Mouse (Mus musculus) spleen, postnatal 10 days (tissue): ENCODE data around the gene Samd10.

ENCODE experiments used
- DNase-seq, 2 experiments: peaks; one replicate each; pipeline ENCODE4 v3.0.0; 2021 to 2022; ENCODE audit warnings: low spot score in 2 of 2

Gene Samd10

DNA sequence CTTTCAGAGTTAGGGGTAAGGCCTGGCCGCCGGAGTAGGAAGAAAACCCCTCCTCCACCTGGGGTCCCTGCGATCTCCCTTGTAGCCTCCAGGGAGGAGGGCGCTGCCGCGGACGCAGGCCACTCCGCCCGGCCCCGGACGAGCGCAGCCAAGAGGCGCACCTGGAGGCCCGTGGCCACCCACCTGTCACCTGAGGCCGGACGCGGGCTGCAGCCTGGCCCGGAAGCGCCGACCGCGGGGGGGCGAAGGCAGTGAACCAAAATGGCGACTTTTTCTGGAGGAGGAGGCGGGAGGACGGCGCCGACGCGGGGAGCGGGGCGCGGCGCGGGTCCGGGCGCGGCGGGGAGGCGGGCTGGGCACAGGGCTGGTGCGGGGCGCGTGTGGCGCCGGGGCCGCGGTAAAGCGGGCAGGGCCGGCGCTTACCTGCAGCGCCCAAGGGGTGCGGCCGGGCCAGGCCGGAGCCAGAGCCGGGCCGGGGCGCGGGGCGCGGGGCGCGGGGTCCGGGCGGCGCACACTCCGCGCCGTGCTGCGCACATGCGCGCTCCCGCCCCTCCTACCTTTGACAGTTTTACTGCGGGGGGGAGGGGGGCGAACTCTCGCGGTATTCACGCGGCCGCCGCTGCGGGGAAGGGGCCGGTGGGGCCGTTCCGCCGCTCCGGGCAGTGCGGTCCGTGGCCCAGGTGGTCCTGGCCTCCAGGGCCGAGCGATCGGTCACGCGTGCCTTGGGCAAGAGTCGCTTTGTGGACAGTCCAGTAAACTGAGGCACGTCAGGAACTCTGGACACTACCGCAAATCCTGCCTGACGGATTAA lies 6.6 kb downstream of the Samd10 start, which contains the start of gene Zfp512b:
Gene Zfp512b (minus strand): TSS at position 573 of the 811 bp plus-strand sequence.
- DNase-seq: peak; percentile 53 to 69

- peak; percentile 18 to 54 for DNase-seq
Measured at GRCm38 (mm10) chr2:181591528-181592085, 7.4 kb downstream of the Samd10 start, which contains the start of gene Prpf6. TSS of gene Prpf6 (plus strand) at chr2:181591868.

DNA sequence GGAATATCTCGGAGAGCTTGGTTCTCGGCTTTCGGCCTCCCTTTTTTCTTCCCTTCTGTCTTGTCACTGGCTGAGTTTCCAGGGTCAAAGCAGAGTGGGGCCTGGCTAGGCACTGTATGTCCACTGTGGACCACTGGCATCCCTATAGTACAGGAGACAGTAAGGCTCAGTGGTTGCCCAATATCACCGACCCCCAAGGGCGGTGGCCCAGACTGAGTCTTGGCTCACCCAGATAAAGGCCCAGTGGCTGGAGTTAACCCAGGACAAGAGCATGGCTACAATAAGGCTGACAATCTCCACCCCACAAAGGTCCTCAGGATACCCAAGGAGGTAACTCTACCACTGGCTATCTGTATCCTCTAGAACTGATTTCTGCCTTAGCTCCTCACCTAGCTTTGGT lies 8.5 kb downstream of the Samd10 start:
- DNase-seq: no peak

- DNase-seq: peak in 1 of 2 experiments; percentile 4
Measured at GRCm38 (mm10) chr2:181589732-181590105, 9.3 kb downstream of the Samd10 start.

DNA sequence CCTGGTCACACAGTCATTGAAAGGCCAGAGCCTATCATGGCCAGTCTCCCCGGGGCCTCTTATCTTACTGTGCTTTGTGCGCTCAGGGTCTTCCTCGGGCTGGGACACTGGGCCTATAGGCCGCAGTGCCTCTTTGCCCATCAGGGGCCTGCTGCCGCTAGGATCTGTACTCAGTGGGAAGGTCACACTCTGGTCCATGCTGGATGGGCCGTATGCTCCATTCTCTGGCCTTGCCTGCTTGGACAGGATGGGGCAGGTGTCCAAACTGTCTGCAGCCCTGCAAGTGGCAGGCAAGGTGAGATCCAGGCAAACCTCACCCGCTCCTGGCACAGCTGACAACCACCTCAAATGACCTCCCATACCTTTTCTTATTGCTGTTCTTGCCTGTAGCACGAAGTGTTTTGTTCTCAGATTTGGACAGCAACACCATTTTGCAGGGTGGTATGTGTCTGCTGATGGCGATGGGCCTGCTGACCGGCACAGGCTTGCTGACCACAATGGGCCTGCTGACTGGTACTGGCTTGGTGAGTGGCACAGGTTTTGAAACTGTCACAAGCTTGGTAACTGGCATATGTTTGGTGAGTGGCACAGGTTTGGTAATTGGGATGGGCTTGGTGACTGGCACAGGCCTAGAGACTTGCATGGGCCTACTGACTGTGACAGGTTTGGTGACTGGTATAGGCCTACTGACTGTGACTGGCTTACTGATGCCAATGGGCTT lies 9.8 kb downstream of the Samd10 start:
- peak in 1 of 2 experiments; percentile 4 for DNase-seq

DNA sequence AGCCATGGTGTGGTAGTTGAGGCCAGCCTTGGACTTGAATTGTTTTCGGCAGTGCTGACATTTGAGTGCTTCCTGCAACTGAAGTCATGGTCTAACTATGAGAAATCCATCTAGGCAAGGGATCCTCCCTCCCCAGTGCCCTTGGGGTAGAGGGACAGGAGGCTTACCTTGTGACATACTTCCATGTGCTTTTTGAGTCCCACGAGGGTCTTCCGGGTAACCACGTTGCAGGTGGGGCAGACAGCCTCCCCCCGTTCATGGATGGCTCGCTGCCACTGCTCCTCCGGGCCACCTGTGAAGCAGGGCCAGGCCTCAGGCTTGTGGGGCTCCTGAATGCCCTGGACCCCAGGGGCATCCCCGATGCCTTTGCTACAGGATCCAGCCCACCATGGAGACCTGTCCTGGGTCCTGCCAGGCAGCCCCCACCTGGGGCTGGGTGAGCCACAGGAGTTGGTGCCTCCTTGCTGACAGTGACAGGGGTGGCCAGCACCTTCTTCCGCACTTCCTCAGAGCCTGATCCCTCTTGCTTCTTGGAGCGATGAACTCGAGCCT lies 10.7 kb downstream of the Samd10 start:
- DNase-seq: peak in 1 of 2 experiments; percentile 4

- DNase-seq: no peak
Measured at GRCm38 (mm10) chr2:181587796-181588195, 11.2 kb downstream of the Samd10 start.

GRCm38 (mm10) chr2:181586124-181586523 lies 12.9 kb downstream of the Samd10 start:
- peak in 1 of 2 experiments; percentile 2 for DNase-seq

DNA sequence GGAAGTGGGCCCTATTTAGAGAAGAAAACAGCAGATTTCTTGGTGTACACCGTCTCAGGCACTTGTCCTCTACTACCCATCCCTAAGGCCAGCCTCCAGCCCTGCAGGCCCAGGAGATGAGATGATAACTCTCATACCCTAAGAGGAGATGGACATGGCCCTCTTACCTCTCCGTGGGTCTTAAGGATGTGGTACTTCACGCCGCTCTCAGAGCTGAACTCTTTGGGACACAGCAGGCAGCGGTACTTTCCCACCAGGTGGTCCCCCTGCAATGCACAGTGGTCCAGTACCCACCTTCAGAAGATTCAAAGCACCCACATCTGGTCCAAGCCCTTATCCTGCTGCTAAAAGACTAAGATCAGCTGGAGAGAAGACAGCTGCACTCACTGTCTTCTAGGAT lies 13.5 kb downstream of the Samd10 start:
- DNase-seq: peak in 1 of 2 experiments; percentile 2

GRCm38 (mm10) chr2:181584411-181584942 lies 14.5 kb downstream of the Samd10 start, which contains the start of gene Uckl1:
TSS of gene Uckl1 (minus strand) at chr2:181584892.
- DNase-seq: peak; percentile 3 to 11

GRCm38 (mm10) chr2:181583460-181584257 lies 15.4 kb downstream of the Samd10 start:
- peak in 1 of 2 experiments; percentile 3 for DNase-seq

DNA sequence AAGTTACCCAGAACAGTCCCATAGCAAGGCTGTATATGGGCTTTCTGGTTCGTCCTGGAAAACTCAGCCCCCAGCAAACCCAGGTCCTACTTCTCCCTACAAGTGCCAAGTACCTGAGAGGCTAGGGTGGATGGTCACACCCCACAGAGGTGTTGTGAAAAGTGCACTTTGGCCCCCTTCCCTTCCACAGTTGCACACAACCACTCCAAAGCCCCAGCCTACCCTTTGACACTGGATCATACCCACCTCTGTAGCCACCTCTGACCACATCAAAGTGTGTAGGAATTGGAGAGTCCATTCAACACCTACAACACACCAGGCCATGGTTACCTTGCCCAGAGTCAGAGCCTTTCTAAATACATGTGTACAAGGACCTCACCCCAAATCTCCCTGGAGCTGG lies 16.1 kb downstream of the Samd10 start:
- peak; percentile 2 to 12 for DNase-seq

DNA sequence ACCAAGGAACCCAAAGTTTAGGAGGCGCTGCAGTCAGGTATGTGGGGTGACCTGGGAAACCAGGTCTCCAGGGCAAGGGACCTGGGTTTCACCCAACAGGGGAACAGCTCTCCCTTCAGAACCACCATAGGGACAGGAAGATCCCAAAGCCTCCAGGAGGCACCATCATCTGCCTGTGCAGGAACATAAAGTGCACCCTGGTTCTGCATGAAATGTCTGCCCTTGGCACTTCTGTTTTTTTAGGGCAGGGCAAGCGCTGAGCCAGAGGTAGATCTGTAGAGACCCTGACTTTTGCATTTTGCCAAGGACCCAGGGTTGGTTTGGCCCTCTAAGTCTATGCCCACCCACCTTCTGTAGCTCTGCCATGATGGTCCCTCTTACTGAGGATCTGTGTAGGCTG lies 16.7 kb downstream of the Samd10 start:
- DNase-seq: peak; percentile 9 to 17

GRCm38 (mm10) chr2:181581402-181582120 lies 17.5 kb downstream of the Samd10 start:
- DNase-seq: peak; percentile 80 to 91

DNA sequence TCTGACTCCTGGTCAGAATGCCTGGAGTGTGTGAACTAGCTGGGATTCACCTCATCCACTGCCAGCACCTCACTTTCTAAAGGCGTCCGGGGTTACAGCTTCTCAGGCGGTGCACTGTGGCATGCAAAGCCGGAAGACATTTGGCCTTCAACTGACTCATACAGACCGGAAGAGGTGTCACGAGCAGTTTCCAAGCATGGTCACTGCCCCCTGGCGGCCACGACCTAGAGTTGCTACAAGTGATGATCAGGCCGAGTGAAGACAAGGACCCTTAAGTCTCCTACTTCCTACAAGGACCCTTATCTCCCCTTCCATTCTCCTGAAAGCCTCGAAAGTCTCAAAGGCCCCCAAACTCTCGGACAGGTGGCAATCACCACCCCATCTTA lies 18.0 kb downstream of the Samd10 start:
- DNase-seq: peak; percentile 78 to 88

- peak in 1 of 2 experiments; percentile 8 for DNase-seq
Measured at GRCm38 (mm10) chr2:181580131-181580772, 18.8 kb downstream of the Samd10 start.

GRCm38 (mm10) chr2:181579681-181580080 lies 19.3 kb downstream of the Samd10 start:
- peak in 1 of 2 experiments; percentile 8 for DNase-seq

DNA sequence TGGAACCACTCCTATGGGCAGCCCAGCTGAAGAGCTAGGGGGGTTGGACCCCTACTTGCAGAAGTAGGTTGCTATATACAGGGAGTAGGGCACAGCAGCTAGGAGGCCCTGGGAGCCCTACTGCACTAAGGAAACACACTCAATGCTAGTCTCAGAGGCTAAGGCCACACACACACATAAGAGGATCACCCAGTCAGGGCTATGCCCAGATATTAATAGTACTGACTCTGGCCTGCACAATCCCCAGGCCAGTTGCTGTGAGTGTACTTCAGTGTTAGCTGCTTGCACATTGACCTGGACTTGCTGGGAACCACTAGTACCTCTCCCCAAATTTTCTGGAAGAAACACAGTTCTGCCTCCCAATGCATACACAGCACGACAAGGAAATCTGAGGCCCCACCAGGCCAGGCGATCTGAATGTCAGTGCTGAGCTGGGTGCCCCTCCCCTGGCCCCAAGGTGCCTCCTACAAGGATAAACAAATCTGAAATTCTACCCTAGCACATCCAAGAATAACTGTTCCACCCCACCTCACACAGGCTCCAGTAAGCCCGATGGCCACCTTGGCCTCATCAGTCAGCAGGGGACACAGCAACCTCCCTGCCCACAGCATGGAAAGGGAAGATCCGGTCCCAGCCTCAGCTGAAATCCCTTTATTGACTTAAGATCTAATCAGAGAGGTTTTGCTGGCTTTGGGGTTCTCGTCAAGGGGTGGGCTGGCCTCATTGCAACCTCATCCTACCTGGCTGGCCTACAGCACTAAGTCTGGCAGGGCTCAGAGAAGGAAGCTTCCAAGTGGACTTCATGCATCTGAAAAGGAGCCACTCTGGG lies 20.0 kb downstream of the Samd10 start:
- DNase-seq: peak in 1 of 2 experiments; percentile 7
